Mouse (Mus musculus) midbrain, postnatal 0 days (tissue): ENCODE measurements around the gene C1ql1. TPM values are rescaled to one million over a fixed set of nuclear protein-coding genes. Genes with fewer than 3 reads are reported as not detected.

Source experiments
- ATAC-seq: fragments of 200-750 bp; cut with Nextera tagmentation; 2 replicates; pipeline ENCODE4 v1.8.0; 2017; ENCODE audit warnings: moderate number of reproducible peaks, mild to moderate bottlenecking, moderate TSS enrichment, moderate library complexity; ENCODE audit not compliant: low FRiP score
- DNase-seq: peaks from one replicate; pipeline ENCODE4 v3.0.0-alpha.2; 2015; ENCODE audit warnings: low spot score
- H3K27ac ChIP-seq: fragments of 300-500 bp; sonication (generic); 2 replicates; pipeline ENCODE4 v1.5.1; 2014; ENCODE audit warnings: low read depth, mild to moderate bottlenecking, low read length, mixed read lengths
- H3K27me3 ChIP-seq: fragments of 300-500 bp; sonication (generic); 2 replicates; pipeline ENCODE4 v1.6.1; 2014; ENCODE audit warnings: low read length, control low read depth, mixed read lengths; ENCODE audit not compliant: insufficient read depth
- H3K36me3 ChIP-seq: fragments of 300-500 bp; sonication (generic); 2 replicates; pipeline ENCODE4 v1.6.1; 2014; ENCODE audit warnings: low read length, control low read depth, mixed read lengths; ENCODE audit not compliant: insufficient read depth
- H3K4me1 ChIP-seq: fragments of 300-500 bp; sonication (generic); 2 replicates; pipeline ENCODE4 v1.6.1; 2014; ENCODE audit warnings: mild to moderate bottlenecking, control low read depth, antibody characterized with exemption, low read length, mixed read lengths; ENCODE audit not compliant: insufficient read depth
- H3K4me2 ChIP-seq: fragments of 300-500 bp; sonication (generic); 2 replicates; pipeline ENCODE4 v1.6.1; 2014; ENCODE audit warnings: low read depth, mild to moderate bottlenecking, low read length, mixed read lengths; ENCODE audit not compliant: poor library complexity, severe bottlenecking
- H3K4me3 ChIP-seq: fragments of 300-500 bp; sonication (generic); 2 replicates; pipeline ENCODE4 v1.5.1; 2014; ENCODE audit warnings: low read depth, mild to moderate bottlenecking, low read length, moderate library complexity
- H3K9ac ChIP-seq: fragments of 300-500 bp; sonication (generic); replicated peaks from 2 replicates; pipeline ENCODE4 v1.6.1; 2014; ENCODE audit warnings: mild to moderate bottlenecking, low read length, moderate library complexity, mixed read lengths; ENCODE audit not compliant: poor library complexity, severe bottlenecking
- H3K9me3 ChIP-seq: fragments of 300-500 bp; sonication (generic); 2 replicates; pipeline ENCODE4 v1.6.1; 2016; ENCODE audit warnings: low read length, control low read depth
- CTCF ChIP-seq: IDR thresholded peaks from 2 replicates; pipeline ENCODE4 v1.5.1; 2016; ENCODE audit warnings: antibody characterized with exemption, mild to moderate bottlenecking
- WGBS: fragments of 180-500 bp; shearing (Covaris S2); extraction: QIAGEN DNeasy Blood & Tissue Kit; methylation state at CpG from one replicate; pipeline ENCODE4 v1.1.7; 2014; 5-methylcytosine and 5-hydroxymethylcytosine counted together
- polyA plus RNA-seq: library from polyadenylated mRNA; unstranded; fragments of >200 nt; fragmentation: Nextera tagmentation; extraction: Ambion mirVana; gene quantifications from 2 replicates; pipeline ENCODE4 v1.2.1, GENCODE M21; 2015
- total RNA-seq: library from RNA; depleted of rRNA; stranded (reverse); fragments of >200 nt; gene quantifications from 2 replicates; pipeline ENCODE4 v1.2.3, GENCODE M21; 2014; rRNA removed

Gene C1ql1
- total RNA-seq: 45.6 and 52.8 TPM in 2 replicates
- polyA plus RNA-seq: 15.8 and 16.9 TPM in 2 replicates

DNA sequence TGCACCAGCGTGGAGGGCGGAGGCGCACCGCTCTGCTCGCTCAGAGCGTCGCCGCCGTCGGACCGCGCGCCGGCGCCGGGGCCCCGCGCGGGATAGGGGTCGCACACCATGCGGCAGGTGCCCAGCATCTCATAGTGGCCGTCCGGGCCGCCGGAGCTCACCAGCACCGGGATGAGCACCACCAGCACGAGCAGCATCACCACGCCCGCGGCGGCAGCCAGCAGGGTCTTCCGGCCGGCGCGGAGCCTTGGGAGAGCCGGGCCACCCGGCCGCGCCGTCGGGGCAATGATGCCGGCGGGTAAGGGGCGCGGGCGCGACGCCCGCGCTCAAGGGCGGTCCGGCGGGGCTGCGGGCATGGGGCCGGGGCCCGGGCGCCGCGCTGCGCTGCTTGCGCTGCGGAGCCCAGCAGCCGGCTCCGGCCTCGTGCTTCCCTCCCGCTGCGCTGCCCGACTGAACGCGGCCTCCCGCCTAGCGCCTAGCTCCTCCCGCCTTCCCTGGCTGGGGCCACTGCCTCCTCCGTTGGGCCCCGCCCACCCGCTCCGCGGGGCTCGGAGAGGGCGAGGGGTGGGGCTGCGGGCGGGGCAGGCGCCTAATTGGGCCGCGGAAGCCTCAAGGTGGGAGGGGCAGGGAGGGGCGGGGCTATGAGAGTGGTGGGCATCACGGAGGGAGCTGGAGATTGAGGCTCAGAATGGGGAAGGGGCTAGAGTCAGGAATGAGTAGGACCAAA, at the start of gene C1ql1:
Gene C1ql1, minus strand, starts transcription at position 424 of the 727 bp plus-strand sequence.
- WGBS: under 1% methylated on average over 46 of the region's 87 CpGs
- peak within 1 kb of the TSS; percentile 39 for H3K4me3 ChIP-seq
- no peak within 1 kb of the TSS for H3K27ac ChIP-seq
- DNase-seq: peak; percentile 78
- peak; percentile 58 for ATAC-seq
- H3K9ac ChIP-seq: 0 out of 2 replicates have a peak within 1 kb of the TSS, but pooled peaks have one; percentile 9
- peaks cover 49% of the 10 kb centered on the region for H3K27me3 ChIP-seq
- peaks cover 9% of the 10 kb centered on the region for H3K4me1 ChIP-seq
- no peaks in the 10 kb centered on the region for H3K36me3 ChIP-seq
- no peak for TF ChIP-seq CTCF
- peak within 1 kb of the TSS; percentile 59 for H3K4me2 ChIP-seq
- no peaks in the 10 kb centered on the region for H3K9me3 ChIP-seq

DNA sequence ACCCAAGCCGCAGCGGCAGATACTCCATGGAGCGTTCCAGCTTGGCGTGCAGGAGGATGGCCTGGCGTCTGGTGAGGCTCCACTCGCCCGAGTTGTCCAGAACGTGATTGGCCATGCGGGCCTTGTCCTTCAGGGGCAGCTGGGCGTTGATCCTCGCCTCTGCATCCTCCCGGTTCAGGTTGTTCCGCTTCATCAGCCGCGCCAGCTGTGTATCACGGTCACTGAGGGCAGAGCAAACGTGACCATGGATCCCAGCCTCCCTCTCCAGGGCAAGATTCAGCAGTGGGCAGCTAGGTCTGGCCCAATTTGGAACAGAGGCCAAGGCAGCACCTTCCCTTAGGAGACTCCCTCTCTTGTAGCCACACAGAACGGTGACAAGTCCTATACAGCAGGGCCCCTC, 48.5 kb upstream of the C1ql1 start:
- no peak for DNase-seq
- Histone ChIP-seq H3K4me2 (no peak overlapping the region), H3K27ac (no peak overlapping the region), H3K9me3 (no peaks in the 10 kb centered on the region), H3K4me3 (no peak overlapping the region), H3K9ac (no peak overlapping the region), H3K4me1 (peaks cover 6% of the 10 kb centered on the region), H3K27me3 (no peaks in the 10 kb centered on the region; the same call in 1 of the 2 replicates), H3K36me3 (peaks cover 53% of the 10 kb centered on the region)
- TF ChIP-seq CTCF: no peak
- WGBS: 89% methylated on average over 18 of the region's 18 CpGs
- no peak for ATAC-seq

DNA sequence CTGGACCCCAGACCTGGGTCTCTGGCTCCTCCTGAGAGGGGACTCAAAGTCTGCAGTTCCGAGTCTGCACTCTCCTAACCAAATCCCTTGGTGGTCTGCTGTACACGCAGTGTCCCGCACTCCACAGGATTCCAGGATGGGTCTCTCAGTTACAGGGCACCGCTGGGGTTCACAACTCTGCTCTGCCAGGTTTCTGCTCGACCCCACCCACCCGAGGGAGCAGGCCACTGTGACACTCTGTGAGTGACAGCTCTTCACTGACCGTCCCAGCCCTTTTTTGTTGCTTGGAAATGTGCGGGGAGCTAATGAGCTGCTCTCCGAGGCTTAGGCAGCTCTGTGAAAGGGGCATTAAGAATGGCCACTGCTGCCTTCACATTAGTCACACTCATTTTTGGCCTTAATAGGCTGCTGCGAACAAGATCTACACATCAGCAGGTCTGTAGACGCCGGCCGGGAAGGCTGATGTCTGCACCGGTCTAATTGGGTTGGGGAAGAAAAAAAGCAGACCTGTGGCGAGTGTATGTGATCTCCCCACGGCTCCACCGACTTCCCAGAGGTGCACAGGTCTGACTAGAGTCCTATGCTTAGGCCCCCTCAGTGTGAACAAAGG, 47.0 kb upstream of the C1ql1 start:
- Histone ChIP-seq H3K9ac (no peak overlapping the region), H3K4me3 (no peak overlapping the region), H3K27ac (no peak overlapping the region), H3K4me1 (peaks cover 11% of the 10 kb centered on the region), H3K4me2 (no peak overlapping the region), H3K36me3 (peaks cover 44% of the 10 kb centered on the region), H3K9me3 (no peaks in the 10 kb centered on the region), H3K27me3 (peaks cover 8% of the 10 kb centered on the region)
- WGBS: 21% methylated on average over 17 of the region's 17 CpGs
- DNase-seq (no peak), ATAC-seq (no peak)
- TF ChIP-seq CTCF: no peak

DNA sequence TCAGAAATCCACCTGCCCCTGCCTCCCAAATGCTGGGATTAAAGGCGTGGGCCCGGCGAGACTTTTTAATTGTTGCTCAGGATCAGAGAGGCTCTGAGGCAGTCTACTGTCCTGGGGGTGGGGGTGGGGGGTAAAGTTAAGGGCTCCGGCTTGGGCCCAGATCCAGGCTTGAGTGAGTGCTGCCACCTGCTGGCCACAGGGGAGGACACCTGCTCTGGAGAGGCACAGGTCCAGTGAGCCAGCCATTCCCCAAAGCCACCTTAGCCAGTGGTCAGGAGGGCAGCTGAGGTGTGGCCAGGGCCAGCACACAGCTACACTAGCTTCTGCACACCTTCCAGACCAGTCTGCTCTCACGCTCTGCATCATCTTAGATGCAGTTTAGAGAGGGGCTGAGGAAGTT, 46.5 kb upstream of the C1ql1 start:
- peak; percentile 86 for TF ChIP-seq CTCF
- Histone ChIP-seq H3K9ac (no peak overlapping the region), H3K36me3 (peaks cover 38% of the 10 kb centered on the region), H3K4me2 (no peak overlapping the region), H3K27me3 (peaks cover 8% of the 10 kb centered on the region), H3K4me3 (no peak overlapping the region), H3K27ac (no peak overlapping the region), H3K4me1 (peaks cover 11% of the 10 kb centered on the region), H3K9me3 (no peaks in the 10 kb centered on the region)
- 9% methylated on average over 5 of the region's 5 CpGs for WGBS
- peak; percentile 49; the same call in 1 of the 2 replicates for ATAC-seq
- DNase-seq: peak; percentile 73

DNA sequence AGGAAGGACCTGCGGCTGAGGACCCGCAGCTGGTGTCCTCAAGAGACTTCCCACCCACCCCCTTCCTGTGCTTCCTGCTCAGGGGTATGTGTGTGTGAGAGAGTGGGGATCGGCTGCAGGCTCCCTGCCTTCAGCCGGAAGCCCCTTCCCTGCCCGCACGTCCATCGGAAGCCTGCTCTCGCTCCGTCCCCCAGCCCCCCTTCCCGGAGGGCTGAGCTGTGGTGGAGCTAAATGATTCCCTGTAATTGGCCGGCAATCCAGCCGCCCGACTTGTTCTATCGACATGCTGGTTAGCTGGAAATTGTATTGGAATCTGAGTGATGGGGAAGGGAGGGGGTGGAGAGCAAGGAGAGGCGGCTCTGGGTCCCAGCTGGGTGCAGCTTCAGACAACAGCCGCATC, 45.2 kb upstream of the C1ql1 start:
- Histone ChIP-seq H3K27ac (no peak overlapping the region), H3K9ac (peak overlapping the region; percentile 48; the same call in 1 of the 2 replicates), H3K36me3 (peaks cover 28% of the 10 kb centered on the region), H3K4me1 (peaks cover 11% of the 10 kb centered on the region), H3K4me2 (peak overlapping the region; percentile 36), H3K9me3 (no peaks in the 10 kb centered on the region), H3K27me3 (peaks cover 8% of the 10 kb centered on the region), H3K4me3 (peak overlapping the region; percentile 10; the same call in 1 of the 2 replicates)
- TF ChIP-seq CTCF: no peak
- WGBS: 5% methylated on average over 16 of the region's 16 CpGs
- ATAC-seq: no peak; the same call in 1 of the 2 replicates
- peak; percentile 40 for DNase-seq

DNA sequence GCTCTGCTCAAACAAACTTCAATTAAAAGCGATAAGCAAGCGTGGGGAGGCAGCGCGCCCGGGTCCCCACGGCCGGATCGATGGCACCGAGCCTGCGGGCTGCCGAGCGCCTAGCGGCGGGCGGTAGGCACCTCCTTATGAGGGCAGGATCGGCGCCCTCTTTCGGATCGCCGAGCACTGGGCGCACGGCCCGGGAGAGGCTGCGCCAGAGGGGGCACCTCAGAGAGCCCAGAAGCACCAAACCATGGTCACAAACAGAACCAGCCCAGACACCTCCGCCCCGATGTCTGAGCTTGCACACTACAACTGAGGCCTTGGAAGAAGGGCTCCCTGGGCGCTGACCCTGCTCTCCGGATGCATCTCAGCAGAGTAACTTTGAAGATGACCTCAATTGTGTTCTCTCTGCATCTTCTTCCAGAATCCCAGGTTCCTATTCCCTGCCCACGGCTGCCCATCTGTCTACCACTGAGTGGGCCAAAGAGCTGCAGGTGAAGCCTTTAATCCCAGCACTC, 43.7 kb upstream of the C1ql1 start:
- Histone ChIP-seq H3K36me3 (peaks cover 14% of the 10 kb centered on the region), H3K4me3 (peak overlapping the region; percentile 30), H3K27ac (no peak overlapping the region), H3K4me1 (peaks cover 11% of the 10 kb centered on the region), H3K4me2 (peak overlapping the region; percentile 71), H3K9me3 (no peaks in the 10 kb centered on the region), H3K9ac (peak overlapping the region; percentile 33; the same call in 1 of the 2 replicates), H3K27me3 (peaks cover 8% of the 10 kb centered on the region)
- no peak for DNase-seq
- WGBS: 3% methylated on average over 29 of the region's 29 CpGs
- TF ChIP-seq CTCF: peak; percentile 44
- ATAC-seq: no peak
